Mouse (Mus musculus) C2C12 (cell line): ENCODE measurements around the gene Mon2.

ENCODE experiments used
- CTCF ChIP-seq: IDR thresholded peaks from one replicate; pipeline ENCODE4 v1.5.1; 2011; ENCODE audit not compliant: control insufficient read depth, insufficient read depth, insufficient read length
- FOSL1 ChIP-seq: IDR thresholded peaks from one replicate; pipeline ENCODE4 v1.8.0; 2011; ENCODE audit warnings: mild to moderate bottlenecking, low read length; ENCODE audit not compliant: poor library complexity, insufficient read depth, severe bottlenecking
- MAX ChIP-seq: IDR thresholded peaks from one replicate; pipeline ENCODE4 v1.6.1; 2011; ENCODE audit warnings: mild to moderate bottlenecking, control low read depth

- TF ChIP-seq MAX: no peak
- TF ChIP-seq CTCF: no peak
- TF ChIP-seq FOSL1: no peak
Observed at GRCm38 (mm10) chr10:122991648-122992047, 84.7 kb downstream of the Mon2 start.
